Mouse (Mus musculus): Measurements from ENCODE around the gene Lnpep.
"Not testable (repeated sequence)": the region's sequence is repeated elsewhere in the genome, so short reads cannot be mapped to it uniquely, and the experiment has no call there.

Gene Lnpep

DNA sequence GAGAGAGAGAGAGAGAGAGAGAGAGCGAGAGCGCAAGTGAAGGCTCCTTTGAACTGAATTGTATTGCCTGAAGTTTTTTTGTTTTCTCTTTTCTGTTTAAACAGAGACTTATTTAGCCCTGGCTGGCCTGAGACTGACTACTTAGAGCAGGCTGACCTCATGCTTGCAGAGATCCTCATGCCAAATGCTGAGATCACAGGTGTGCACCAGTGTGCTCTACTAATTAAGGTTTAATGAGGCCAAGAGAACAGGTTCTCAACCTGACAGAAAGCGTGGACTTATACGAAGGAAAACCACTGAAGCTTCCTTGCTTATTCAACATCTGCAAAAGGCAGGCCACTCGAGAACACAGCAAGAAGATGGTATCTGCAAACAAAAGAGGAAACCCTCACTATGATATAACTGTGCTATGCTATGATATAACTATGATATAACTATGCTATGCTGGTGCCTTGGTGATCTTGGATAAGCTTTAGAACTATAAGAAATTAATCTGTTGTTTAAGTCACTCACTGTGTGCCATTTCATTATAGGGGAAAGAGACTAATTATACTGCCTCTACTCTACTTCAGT is 16.3 kb downstream of the Lnpep start:
- DNase-seq = no peak

- DNase-seq = no peak
These were observed 20.3 kb downstream of the Lnpep start for GRCm38 (mm10) chr17:17604554-17604953.

GRCm38 (mm10) chr17:17603609-17604008 is 21.2 kb downstream of the Lnpep start:
- no peak for DNase-seq

DNA sequence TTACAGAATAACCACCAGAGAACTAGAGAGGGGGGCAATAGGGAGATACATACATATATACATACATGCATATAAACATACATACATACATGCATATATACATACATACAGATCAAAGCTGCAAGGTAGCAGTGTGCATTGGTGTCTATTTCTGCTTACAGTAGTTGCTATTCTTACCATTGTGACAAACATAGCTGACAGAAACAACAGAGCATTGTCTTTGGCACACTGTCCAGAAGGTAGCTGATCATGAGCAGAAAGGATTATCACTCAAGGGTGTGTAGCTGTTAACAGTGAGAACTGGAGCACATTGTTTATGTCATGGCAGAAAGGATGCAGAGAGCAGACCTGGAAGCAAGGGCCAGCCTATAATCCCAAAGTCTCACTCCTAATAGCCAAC is 22.1 kb downstream of the Lnpep start:
- no peak for DNase-seq

DNA sequence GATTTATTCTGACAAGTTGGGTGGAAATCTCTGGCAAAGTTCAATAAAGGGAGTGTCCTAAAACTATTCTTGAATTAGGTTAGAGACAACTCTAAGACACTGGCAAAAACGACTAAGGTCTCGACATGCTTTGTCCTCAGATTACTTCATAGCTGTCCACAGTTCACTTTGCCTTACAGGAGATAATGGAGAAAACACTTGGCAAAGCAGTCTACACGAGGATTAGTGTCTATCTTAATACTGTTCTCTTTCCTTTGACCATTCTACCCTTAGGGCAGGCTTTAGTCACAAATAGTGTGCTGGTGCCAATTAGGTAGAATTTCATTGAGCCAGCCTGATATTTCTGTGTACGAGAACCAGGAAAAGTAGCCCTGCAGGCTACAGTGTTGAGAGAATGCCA is 22.5 kb downstream of the Lnpep start:
- DNase-seq = no peak

- peak; percentile 18 for DNase-seq
These were observed 24.0 kb downstream of the Lnpep start for GRCm38 (mm10) chr17:17600804-17601252.

- no peak for DNase-seq
These were observed 24.8 kb downstream of the Lnpep start for GRCm38 (mm10) chr17:17600001-17600400.

GRCm38 (mm10) chr17:17598355-17598754 is 26.5 kb downstream of the Lnpep start:
- DNase-seq = no peak

GRCm38 (mm10) chr17:17592926-17593325 is 31.9 kb downstream of the Lnpep start:
- no peak for DNase-seq

GRCm38 (mm10) chr17:17587333-17588047 is 37.4 kb downstream of the Lnpep start:
- DNase-seq = no peak

DNA sequence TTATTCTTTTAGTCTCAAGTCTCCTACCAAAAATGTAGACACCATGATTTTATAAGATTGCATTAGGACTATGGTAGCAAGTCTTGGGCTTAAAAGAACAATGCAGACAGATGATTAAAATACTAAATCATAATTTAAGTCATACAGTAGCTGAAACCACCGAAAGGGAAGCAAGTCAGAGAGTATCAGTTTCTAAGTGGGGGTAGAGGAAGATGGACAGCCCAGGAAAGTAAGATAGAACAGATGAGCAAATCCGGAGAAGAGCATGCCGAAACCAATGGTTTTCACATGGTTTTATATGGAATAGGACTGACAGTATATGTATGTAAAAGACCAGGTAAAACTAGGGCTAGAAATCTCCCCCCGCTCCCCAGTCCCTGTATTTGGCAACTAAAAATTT is 39.7 kb downstream of the Lnpep start:
- no peak for DNase-seq

DNA sequence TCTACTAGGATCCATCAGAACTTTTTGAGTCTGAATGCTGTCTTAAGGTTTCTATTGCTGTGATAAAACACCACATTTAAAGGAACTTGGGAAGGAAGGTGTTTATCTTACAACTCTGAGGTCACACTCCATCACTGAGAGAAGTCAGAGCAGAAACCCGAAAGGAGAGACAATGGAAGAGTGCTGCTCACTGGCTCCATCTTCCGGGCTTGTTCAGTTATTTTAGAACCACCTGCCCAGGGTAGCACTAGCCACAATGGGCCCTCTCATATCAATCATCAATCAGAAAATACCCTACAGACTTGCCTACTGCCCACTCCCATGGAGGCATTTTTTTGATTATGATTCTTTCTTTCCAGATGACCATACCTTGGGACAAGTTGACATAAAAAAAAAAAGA is 41.0 kb downstream of the Lnpep start:
- DNase-seq = no peak

DNA sequence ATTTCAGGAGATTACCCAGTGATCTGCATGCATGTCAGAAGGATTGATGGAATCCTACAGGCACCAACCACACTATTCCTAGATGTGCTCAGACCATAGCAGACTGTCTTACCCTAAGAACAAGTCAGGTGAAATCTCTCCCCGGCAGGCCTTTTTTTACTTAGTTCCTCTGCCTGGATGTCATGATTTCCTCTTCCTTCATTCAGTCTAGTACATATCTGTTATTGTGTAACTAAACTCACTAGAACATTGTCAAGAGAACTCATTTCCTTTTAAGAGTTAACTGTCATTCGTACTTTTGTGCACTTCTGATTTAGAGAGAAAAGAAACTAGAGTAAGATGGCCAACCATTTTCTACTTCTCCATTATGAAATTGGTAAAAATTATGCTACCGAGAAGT is 43.6 kb downstream of the Lnpep start:
- DNase-seq = no peak

- no peak for DNase-seq
These were observed 48.5 kb downstream of the Lnpep start for GRCm38 (mm10) chr17:17576399-17576798.

- no peak for DNase-seq
These were observed 57.8 kb downstream of the Lnpep start for GRCm38 (mm10) chr17:17567071-17567470.

DNA sequence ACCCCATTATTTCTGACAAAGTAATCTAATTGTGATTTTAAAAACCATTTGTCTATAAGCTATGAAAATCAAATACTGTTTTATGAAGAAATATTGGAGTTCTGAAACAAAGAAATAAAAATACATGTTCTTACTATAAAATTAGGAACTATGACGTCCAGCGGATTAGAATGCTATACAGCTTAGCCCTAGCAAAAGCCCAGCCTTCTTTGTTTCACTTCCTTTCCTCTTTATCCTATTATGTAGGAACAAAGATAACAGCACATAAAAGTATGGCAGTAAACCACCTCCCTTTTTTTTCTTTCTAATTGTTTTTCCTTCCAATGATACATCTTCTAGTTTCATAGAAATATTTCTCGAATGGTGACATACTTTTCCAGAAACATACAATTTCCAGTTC is 75.9 kb downstream of the Lnpep start:
- no peak for DNase-seq

DNA sequence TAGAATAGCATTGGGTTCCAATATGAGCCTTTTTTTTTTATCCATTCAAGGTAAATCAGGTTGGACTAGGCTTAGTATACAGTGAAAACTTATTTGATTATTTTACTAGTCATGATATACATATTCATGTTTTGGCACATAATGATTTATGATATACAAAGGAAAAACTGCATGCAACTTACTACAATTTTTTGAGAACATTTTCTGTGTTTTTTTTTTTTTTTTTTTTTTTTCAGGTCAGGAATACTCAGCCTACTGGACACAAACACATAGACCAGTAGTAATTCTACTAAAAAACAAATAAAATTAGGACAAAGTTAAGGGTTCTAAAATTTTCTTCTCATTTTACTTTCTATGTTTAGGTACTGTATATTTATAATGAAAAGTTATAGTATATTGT is 93.5 kb downstream of the Lnpep start:
- no peak for DNase-seq

- no peak for DNase-seq
These were observed 108.3 kb downstream of the Lnpep start for GRCm38 (mm10) chr17:17516384-17517016.

DNA sequence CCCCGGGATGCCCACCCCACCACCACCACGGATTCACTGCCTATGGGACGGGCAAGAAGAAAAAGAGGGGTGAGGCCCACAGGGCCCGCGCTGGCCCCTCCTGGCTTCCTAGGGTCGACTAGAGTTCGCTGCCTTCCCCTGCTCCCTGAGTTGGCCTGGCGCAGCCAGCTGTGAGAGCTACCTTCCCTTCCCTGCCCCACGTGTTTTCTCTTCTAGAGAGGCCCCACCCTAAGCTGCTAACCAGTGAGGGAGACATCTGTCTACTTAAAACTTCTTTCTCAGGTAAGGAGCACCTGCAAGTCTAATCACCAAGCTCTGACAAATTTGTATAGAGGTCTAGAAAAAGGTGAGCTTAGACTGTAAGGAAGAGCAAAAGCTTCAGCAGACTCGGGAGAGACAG is 118.2 kb downstream of the Lnpep start:
- DNase-seq = no peak

GRCm38 (mm10) chr17:17499278-17499677 is 125.6 kb downstream of the Lnpep start:
- no peak for DNase-seq

GRCm38 (mm10) chr17:17498848-17499247 is 126.0 kb downstream of the Lnpep start:
- no peak for DNase-seq

DNA sequence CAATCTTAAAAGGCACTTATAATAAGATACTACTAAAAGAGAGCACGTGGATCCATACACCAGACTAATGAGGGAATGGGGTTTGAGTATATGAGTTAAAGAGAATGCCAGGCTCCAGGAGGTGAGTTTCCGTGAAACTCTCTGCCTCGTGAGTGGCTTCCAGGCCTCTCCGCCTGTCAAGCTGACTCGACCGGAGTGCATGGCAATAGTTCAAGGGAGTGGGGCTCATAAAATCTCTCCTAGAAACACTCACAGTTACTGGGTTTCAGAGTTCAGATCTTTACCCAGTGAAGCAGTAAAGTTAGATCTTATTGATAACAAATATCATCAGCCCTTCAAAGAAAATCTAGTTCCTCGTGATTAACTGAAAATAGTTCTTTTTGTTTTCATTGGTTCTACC is 128.1 kb downstream of the Lnpep start:
- no peak for DNase-seq

DNA sequence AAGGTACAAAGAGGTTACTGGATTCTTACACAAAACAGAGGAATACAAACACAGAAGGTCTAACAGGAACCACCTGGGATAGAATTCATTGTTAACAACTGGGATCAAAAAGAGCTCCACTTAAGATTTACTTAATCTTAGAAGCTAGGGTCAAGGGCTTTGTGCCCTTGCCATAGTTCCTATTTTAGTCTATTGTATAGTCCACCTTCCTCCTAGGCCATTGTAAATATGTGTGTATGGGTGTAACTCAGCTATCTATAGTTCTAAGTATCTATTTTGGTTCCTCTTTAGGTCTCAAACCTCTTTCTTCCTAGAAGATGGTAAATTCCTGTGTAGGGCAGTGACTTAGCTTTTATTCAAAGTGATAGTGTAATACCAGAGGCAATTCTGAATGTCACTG is 128.6 kb downstream of the Lnpep start:
- DNase-seq = not testable (repeated sequence)

DNA sequence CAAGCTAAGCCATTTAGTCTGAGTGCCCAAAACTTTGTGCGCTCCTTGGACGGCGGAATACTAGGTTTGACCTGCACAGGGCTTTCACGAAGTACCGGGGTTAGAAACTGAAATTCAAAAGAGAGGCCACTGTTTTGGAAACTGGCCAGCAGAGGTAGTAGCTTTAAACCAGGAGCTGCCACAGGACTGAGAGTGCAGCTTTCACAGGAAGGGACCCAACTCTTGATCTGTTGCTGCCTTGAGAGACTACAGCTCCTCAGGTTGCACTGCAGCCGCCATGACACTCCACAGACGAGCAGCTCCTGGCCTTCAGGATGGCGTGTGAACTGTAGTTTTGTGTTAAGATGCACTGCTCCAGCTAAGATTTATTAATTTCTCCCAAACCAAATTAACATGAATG is 132.7 kb downstream of the Lnpep start:
- no peak for DNase-seq

GRCm38 (mm10) chr17:17491622-17492001 is 133.2 kb downstream of the Lnpep start:
- DNase-seq = no peak

All from right cerebral cortex, postnatal 14 days (tissue).